Mouse (Mus musculus): ENCODE measurements around the gene Psma3.
"Not testable (repeated sequence)": the region's sequence is repeated elsewhere in the genome, so short reads cannot be mapped to it uniquely, and the experiment has no call there.

Gene Psma3

GRCm38 (mm10) chr12:71003760-71004426 lies 29.5 kb downstream of the Psma3 start:
- no peak for DNase-seq (ENCODE audit: low read depth)

DNA sequence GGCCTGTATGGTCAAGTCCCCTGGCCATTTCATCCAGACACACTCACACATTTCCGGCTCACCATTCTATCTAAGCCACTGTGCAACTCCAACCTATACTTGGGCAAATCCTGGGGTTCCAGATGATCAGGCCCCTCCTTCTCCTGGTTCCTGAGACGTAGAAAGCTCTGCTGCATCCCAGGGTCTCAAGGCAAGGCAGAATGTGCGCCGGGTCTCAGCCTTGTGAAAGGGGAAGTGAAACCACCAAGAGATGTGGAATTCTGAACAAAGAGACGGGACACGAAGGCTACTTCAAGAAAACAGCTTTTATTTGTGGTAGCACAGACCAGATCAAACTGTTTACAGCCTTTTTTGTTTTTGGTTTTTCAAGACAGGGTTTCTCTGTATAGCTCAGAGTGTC lies 31.7 kb downstream of the Psma3 start:
- no peak for DNase-seq (ENCODE audit: low read depth)

DNA sequence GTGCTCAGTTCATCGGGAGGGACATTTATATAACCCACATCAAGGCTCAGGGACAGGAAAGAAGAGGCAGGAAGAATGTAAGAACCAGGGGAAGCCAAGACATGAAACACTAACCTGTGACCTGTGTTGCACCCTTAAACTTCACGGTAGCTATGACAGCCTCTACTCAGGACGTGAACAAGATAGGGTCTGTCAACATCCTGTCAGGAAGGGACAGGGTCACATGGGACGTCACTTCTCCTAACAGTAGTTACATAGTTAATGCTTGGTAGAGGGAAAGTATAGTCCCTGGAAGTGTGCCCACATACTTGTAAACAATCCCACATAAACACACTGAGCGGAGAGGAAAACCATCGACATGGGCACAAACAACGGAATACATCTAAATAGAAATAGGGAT lies 32.5 kb downstream of the Psma3 start:
- DNase-seq (ENCODE audit: low read depth) = no peak

DNA sequence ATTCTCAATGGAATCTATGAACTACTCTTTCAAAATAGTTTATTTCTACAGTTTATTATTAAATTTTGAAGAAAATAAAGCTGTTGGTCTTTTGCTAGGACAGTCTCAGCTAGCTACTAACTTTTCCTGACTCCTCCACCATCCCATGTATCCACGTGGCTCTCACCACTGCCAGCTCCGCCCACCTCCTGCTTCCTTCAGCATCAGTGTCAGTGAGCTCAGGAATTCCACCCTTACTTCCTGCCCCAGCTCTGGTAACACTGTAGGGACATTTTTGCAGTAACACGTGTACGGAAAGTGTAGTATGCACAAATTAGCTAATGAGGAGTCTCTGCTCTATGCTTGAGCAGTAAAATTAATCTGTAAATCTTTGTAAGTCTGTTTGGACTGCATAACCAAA lies 35.3 kb downstream of the Psma3 start:
- no peak for DNase-seq (ENCODE audit: low read depth)

DNA sequence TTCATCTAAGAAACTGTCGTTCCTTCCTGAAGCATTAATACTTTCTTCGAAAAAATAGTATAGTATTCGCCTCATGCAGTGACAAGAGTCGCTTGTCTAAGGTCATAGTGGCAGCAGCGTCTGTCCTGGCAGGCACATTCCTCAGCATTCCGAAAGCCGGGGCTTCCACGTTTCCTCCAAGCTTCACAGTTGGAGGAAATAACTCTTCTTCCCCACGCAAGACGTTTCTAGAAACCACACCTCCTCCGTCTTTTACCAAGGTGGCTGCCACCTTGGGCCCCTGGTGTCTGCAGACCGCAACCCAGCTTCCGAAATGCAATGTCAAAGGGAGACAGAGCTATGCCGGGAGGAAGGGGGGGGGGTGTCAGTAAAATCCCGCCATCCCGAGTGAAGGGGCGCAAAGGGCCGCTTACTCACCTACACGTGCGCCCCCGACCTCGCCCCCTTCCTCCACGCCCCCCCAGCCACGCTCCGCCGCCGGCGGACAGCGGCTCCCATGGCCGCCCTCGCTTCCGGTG lies 40.5 kb downstream of the Psma3 start:
- no peak for DNase-seq (ENCODE audit: low read depth)

- peak; percentile 98 for DNase-seq (ENCODE audit: low read depth)
Observed at GRCm38 (mm10) chr12:71015363-71016210, 41.2 kb downstream of the Psma3 start, which contains the start of gene Arid4a. TSS of gene Arid4a (plus strand) at chr12:71015990.

GRCm38 (mm10) chr12:71016211-71016502 lies 41.7 kb downstream of the Psma3 start:
- DNase-seq (ENCODE audit: low read depth) = no peak

DNA sequence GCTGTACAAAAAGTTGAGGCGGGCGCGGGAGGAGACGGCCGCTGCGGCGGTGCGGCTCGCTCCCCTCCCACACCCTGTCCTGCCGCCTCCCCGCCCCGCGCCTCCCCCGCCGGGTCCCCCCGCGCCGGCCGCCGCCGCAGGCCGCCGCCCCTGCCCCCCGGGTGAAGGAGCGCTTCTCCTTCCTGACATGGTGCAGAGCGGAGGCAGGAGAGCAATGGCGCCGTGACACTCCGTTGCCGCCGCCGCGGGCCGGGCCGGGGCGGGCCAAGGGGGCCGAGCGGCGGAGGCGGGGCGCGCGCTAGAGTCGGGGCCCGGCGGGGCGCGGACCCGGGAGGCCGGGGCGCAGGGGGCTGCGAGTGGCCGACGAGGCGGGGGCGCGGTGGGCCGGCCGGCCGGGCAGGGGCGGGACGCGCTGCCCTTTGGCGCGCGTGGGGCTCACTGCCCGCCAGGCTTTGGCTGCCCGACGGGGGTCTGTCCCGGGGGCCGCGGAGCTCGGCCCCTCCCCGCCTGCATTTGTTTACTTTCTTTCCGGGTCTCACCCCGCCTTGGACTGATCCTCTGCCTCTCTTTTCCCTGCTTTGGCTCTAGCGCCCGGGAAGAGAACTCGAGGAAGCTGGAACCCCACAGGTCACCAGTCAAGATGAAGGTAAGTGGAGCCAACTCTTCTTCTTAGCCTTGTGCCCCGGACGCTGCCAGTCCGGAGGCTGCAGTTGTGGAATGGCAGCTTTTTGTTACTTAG lies 42.3 kb downstream of the Psma3 start:
- DNase-seq (ENCODE audit: low read depth) = peak; percentile 55

DNA sequence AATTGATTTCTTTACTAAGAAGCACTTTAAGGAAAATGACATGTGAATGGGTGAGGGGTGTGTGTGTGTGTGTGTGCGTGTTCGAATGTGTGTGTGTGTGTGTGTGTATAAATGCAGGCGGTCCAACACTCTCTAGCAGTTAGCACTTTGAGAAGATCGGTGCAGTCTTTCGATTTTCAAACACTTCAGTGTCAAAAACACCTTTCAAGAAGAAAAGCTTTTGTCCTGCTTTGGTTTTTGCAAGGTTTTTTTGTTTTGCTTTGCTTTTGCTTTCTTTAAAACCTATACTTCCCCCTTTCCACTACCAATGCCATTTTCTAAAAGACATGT lies 42.8 kb downstream of the Psma3 start:
- peak; percentile 42 for DNase-seq (ENCODE audit: low read depth)

DNA sequence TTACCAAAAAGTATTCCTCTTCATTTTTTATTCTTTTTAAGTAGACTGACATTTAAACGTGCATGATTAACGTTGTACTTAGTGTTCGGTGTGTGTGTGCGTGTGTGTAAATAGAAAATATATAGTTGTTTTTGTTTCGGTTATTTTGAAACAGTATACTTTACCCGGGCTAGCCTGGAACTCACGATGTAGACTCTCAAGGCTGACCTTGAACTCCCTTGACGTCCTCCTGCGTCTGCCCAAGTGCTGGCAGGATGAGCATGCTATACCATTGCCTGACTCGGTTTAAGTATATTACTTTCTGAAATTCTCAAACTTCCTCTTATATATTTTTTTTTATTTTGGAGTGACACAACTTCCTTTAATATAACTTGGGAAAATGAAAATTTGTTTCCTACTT lies 43.4 kb downstream of the Psma3 start:
- DNase-seq (ENCODE audit: low read depth) = no peak

- no peak for DNase-seq (ENCODE audit: low read depth)
Observed at GRCm38 (mm10) chr12:71019211-71019610, 44.8 kb downstream of the Psma3 start.

DNA sequence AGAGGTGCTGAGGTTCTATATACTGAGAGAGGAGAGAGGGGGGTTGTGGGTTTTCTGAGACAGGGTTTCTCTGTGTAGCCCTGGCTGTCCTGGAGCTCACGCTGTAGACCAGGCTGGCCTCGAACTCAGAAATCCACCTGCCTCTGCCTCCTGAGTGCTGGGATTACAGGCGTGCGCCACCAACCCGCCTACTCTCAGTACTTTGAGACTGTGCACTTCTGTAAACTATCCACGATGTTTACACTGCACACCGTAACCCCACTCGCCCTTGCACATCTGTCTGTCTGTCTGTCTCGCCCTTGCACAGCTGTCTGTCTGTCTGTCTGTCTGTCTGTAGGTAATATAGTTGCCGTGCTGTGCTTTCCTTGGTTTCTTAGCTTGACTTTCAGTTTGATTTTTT lies 50.0 kb downstream of the Psma3 start:
- no peak for DNase-seq (ENCODE audit: low read depth)

GRCm38 (mm10) chr12:71028265-71028664 lies 53.8 kb downstream of the Psma3 start:
- not testable (repeated sequence) for DNase-seq (ENCODE audit: low read depth)

DNA sequence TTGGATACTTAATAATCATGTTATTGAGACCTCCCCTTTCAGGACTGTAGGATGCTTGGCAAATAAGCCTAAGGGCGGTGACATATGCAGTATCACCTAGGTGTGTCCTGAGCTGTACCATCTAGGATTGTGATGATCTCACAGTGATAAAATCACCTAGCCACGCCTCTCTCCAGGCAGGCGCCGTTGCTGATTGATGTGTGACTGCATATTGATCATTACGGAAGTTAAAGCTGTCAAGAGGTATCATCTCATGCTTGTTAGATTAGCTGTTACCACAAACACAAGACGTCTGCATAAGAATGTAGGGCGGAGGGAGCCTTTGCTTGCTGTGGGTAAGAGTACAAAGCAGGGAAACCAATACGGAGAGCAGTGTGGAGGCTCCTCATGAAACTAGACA lies 55.8 kb downstream of the Psma3 start:
- no peak for DNase-seq (ENCODE audit: low read depth)

- DNase-seq (ENCODE audit: low read depth) = no peak
Observed at GRCm38 (mm10) chr12:71030722-71031121, 56.3 kb downstream of the Psma3 start.

DNA sequence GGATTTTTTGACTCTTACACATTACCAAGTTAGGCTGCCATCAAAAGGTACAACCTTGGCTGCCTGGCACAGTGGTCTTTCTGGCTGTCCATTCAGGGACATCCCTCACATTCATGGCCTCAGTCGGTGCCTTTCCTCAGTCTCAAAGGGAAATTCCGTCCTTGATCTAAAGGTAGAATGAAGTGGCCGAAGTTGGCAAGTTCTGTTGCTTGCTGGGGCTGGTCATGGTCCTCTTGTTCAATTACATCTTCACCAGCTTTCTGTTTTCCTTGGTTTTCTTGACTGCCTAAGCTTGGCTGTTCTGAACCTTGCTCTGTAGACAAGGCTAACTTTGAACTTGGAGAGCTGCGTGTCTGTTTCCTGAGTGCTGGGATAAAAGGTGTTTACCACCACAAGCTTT lies 61.4 kb downstream of the Psma3 start:
- DNase-seq (ENCODE audit: low read depth) = no peak

GRCm38 (mm10) chr12:71036729-71037404 lies 62.4 kb downstream of the Psma3 start:
- peak; percentile 40 for DNase-seq (ENCODE audit: low read depth)

- DNase-seq (ENCODE audit: low read depth) = no peak
Observed at GRCm38 (mm10) chr12:71040462-71040861, 66.0 kb downstream of the Psma3 start.

DNA sequence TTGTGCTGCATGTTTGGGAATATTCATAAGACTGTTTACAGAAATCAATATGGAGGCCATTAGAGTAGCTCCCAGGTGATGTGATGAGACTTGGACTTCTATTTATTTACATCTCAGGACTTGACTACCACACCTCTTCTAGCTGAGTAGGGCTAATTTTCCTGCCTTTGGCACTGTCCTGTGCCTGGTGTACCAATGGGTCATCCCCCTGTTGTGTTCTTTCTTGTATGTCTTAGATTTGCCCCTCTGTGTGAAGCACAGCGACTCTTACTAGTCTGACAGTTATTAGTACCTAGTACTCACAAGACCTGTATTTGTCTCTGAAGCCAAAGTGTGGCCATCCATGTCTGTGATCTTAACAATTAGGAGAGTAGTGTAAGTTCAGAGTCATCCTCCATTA lies 68.0 kb downstream of the Psma3 start:
- DNase-seq (ENCODE audit: low read depth) = no peak

GRCm38 (mm10) chr12:71043571-71043970 lies 69.2 kb downstream of the Psma3 start:
- DNase-seq (ENCODE audit: low read depth) = no peak

GRCm38 (mm10) chr12:71044488-71044887 lies 70.1 kb downstream of the Psma3 start:
- DNase-seq (ENCODE audit: low read depth) = no peak
